Comparison of ENCODE assay signal across 10 mouse cellular contexts in genomic region chr19:56030401-56030925, GRCm38 (mm10).
DNase-seq lines count a peak whose midpoint lies in the region; ATAC-seq and TF ChIP-seq lines count a peak whose summit lies in the region.
"Had no signal": no experiment of that assay in that cellular context is flagged by ENCODE, and none has a peak within 500 bp of the region (broad histone marks: within the 10 kb centered on the region; RNA-seq: fewer than 3 reads in every experiment).

No protein-coding gene starts in this region.

- no peak overlapping the region for H3K9ac ChIP-seq in midbrain, postnatal 0 days (replicated peaks; ENCODE audit: low read length, poor library complexity, severe bottlenecking)
- H3K9ac ChIP-seq in forebrain, embryonic 15.5 days (replicated peaks), result no peak overlapping the region
- H3K9ac ChIP-seq in midbrain, embryonic 12.5 days (replicated peaks), result no peak overlapping the region
- H3K9ac ChIP-seq: liver, postnatal 0 days had no signal

- no peak for TF ChIP-seq CTCF in midbrain, postnatal 0 days (IDR thresholded peaks at IDR 0.05)

- no peak overlapping the region for H3K4me2 ChIP-seq in midbrain, postnatal 0 days (ENCODE audit: low read depth, low read length, poor library complexity, severe bottlenecking)
- no peak overlapping the region for H3K4me2 ChIP-seq in forebrain, embryonic 15.5 days (replicated peaks)
- H3K4me2 ChIP-seq in midbrain, embryonic 12.5 days (replicated peaks), result no peak overlapping the region

- 77% methylated on average over 4 of the region's 4 CpGs for WGBS in midbrain, embryonic 10.5 days
- WGBS in midbrain, postnatal 0 days, result 59% methylated on average over 4 of the region's 4 CpGs
- WGBS in forebrain, embryonic 15.5 days, result 35% methylated on average over 4 of the region's 4 CpGs
- 62% methylated on average over 4 of the region's 4 CpGs for WGBS in midbrain, embryonic 12.5 days

- no peaks in the 10 kb centered on the region for H3K36me3 ChIP-seq in midbrain, embryonic 10.5 days
- no peaks in the 10 kb centered on the region for H3K36me3 ChIP-seq in midbrain, postnatal 0 days (ENCODE audit: insufficient read depth, low read length)
- H3K36me3 ChIP-seq in forebrain, embryonic 15.5 days, result no peaks in the 10 kb centered on the region
- no peaks in the 10 kb centered on the region for H3K36me3 ChIP-seq in midbrain, embryonic 12.5 days

- peaks cover 13% of the 10 kb centered on the region; the same call in 1 of the 2 replicates for H3K9me3 ChIP-seq in midbrain, embryonic 10.5 days (replicated peaks)
- H3K9me3 ChIP-seq in midbrain, postnatal 0 days (ENCODE audit: low read length), result no peaks in the 10 kb centered on the region
- H3K9me3 ChIP-seq in forebrain, embryonic 15.5 days, result peaks cover 6% of the 10 kb centered on the region
- peaks cover 17% of the 10 kb centered on the region; the same call in 1 of the 2 replicates for H3K9me3 ChIP-seq in midbrain, embryonic 12.5 days

- intact Hi-C loops in left cerebral cortex, postnatal 25 days (cut with DNase I), result no loop called here

- DNase-seq in midbrain, embryonic 10.5 days (ENCODE audit: low spot score), result no peak
- no peak for DNase-seq in midbrain, postnatal 0 days (ENCODE audit: low spot score)
- no peak for DNase-seq in left cerebral cortex, postnatal 25 days (ENCODE audit: low spot score in 2 of 2)
- DNase-seq in right cerebral cortex, adult 18-20 months, result no peak
- no peak for DNase-seq in layer of hippocampus, adult 9-10 months (ENCODE audit: low spot score)
- DNase-seq: cerebellum, adult 18-20 months; heart, postnatal 36 days; liver, postnatal 0 days had no signal

- peaks cover 10% of the 10 kb centered on the region; the same call in 1 of the 2 replicates for H3K27me3 ChIP-seq in midbrain, embryonic 10.5 days (ENCODE audit: low read depth, poor library complexity, severe bottlenecking)
- H3K27me3 ChIP-seq in midbrain, postnatal 0 days (ENCODE audit: insufficient read depth, low read length), result no peaks in the 10 kb centered on the region
- H3K27me3 ChIP-seq in forebrain, embryonic 15.5 days, result no peaks in the 10 kb centered on the region
- no peaks in the 10 kb centered on the region for H3K27me3 ChIP-seq in midbrain, embryonic 12.5 days

- peak overlapping the region; percentile 88 for H3K27ac ChIP-seq in midbrain, embryonic 10.5 days (replicated peaks)
- H3K27ac ChIP-seq in midbrain, postnatal 0 days (ENCODE audit: low read depth, low read length), result no peak overlapping the region
- peak overlapping the region; percentile 76 for H3K27ac ChIP-seq in forebrain, embryonic 15.5 days (replicated peaks)
- H3K27ac ChIP-seq in midbrain, embryonic 12.5 days (replicated peaks), result peak overlapping the region; percentile 81

- peaks cover 20% of the 10 kb centered on the region for H3K4me1 ChIP-seq in midbrain, embryonic 10.5 days
- H3K4me1 ChIP-seq in midbrain, postnatal 0 days (ENCODE audit: insufficient read depth, low read length), result no peaks in the 10 kb centered on the region
- H3K4me1 ChIP-seq in forebrain, embryonic 15.5 days, result peaks cover 16% of the 10 kb centered on the region
- H3K4me1 ChIP-seq in midbrain, embryonic 12.5 days, result peaks cover 21% of the 10 kb centered on the region

- no peak overlapping the region for H3K4me3 ChIP-seq in midbrain, embryonic 10.5 days
- no peak overlapping the region for H3K4me3 ChIP-seq in midbrain, postnatal 0 days (ENCODE audit: low read depth, low read length)
- no peak overlapping the region for H3K4me3 ChIP-seq in forebrain, embryonic 15.5 days
- no peak overlapping the region for H3K4me3 ChIP-seq in midbrain, embryonic 12.5 days

- ATAC-seq in midbrain, postnatal 0 days (ENCODE audit: low FRiP score), result no peak
- no peak for ATAC-seq in forebrain, embryonic 15.5 days (replicated peaks)
- no peak for ATAC-seq in midbrain, embryonic 12.5 days (ENCODE audit: low FRiP score, low read depth)
- ATAC-seq: liver, postnatal 0 days had no signal
